Mouse (Mus musculus) G1E (cell line): ENCODE data around the gene Srrm2. TPM values are rescaled to one million over a fixed set of nuclear protein-coding genes. Genes with fewer than 3 reads are reported as not detected.
A peak's percentile ranks its signal among the peaks of the same experiment; 100 is the strongest.

Source experiments
- ATAC-seq: 2 replicates; pipeline ENCODE4 v1.8.0; 2016; ENCODE audit warnings: mild to moderate bottlenecking; ENCODE audit not compliant: insufficient number of reproducible peaks, poor library complexity, low FRiP score, severe bottlenecking; ENCODE audit errors: extremely low read depth
- DNase-seq: peaks from one replicate; pipeline ENCODE4 v3.0.0; 2012; ENCODE audit warnings: low spot score
- H3K27me3 ChIP-seq: 2 replicates; pipeline ENCODE4 v1.6.1; 2012; ENCODE audit warnings: mild to moderate bottlenecking, low read length, inconsistent platforms; ENCODE audit not compliant: insufficient read depth
- H3K36me3 ChIP-seq: replicated peaks from 2 replicates; pipeline ENCODE3; 2012; ENCODE audit warnings: mild to moderate bottlenecking, inconsistent platforms
- H3K4me1 ChIP-seq: 2 replicates; pipeline ENCODE4 v1.6.1; 2012; ENCODE audit warnings: low read depth, low read length, inconsistent platforms, mixed read lengths; ENCODE audit not compliant: insufficient read depth
- H3K4me3 ChIP-seq: 2 replicates; pipeline ENCODE4 v1.5.1; 2012; ENCODE audit warnings: low read depth, mild to moderate bottlenecking, inconsistent platforms, low read length, moderate library complexity, mixed read lengths
- H3K9me3 ChIP-seq: replicated peaks from 2 replicates; pipeline ENCODE4 v1.6.1; 2012; ENCODE audit warnings: inconsistent platforms
- CTCF ChIP-seq: IDR thresholded peaks from 2 replicates; pipeline ENCODE4 v1.5.1; 2012; ENCODE audit warnings: low read depth, low read length, inconsistent platforms, mixed read lengths
- GATA1 ChIP-seq: IDR thresholded peaks from 2 replicates; pipeline ENCODE4 v1.6.1; 2012; ENCODE audit warnings: borderline replicate concordance, low read length, inconsistent platforms, mixed read lengths
- GATA2 ChIP-seq: IDR thresholded peaks from 2 replicates; pipeline ENCODE4 v1.6.1; 2012; ENCODE audit warnings: low read depth, low read length, inconsistent platforms, borderline replicate concordance
- POLR2AphosphoS5 ChIP-seq: IDR thresholded peaks from 2 replicates; pipeline ENCODE4 v1.6.1; 2012; ENCODE audit warnings: low read depth, low read length, inconsistent platforms; ENCODE audit not compliant: insufficient replicate concordance
- TAL1 ChIP-seq: conservative IDR thresholded peaks from 2 replicates; pipeline ENCODE4 v1.6.1; 2012; ENCODE audit warnings: low read depth, low read length, inconsistent platforms, mixed read lengths
- polyA plus RNA-seq: library from polyadenylated mRNA; stranded (reverse); fragments of >175 nt; gene quantifications from 2 replicates; pipeline ENCODE4 v1.2.3, GENCODE M21; 2012
- total RNA-seq, 2 experiments: library from RNA; stranded (forward) in 1 of 2; stranded (reverse) in 1 of 2; fragments of 200-1000 nt in 1 of 2; fragments of >200 nt in 1 of 2; fragmentation: Nextera tagmentation in 1 of 2; gene quantifications; 2 replicates each; pipeline ENCODE4 v1.2.3; 2014 to 2017

Srrm2 gene
- total and polyA plus RNA-seq, 3 experiments, result 86.7 to 1,150 (median 329) TPM

DNA sequence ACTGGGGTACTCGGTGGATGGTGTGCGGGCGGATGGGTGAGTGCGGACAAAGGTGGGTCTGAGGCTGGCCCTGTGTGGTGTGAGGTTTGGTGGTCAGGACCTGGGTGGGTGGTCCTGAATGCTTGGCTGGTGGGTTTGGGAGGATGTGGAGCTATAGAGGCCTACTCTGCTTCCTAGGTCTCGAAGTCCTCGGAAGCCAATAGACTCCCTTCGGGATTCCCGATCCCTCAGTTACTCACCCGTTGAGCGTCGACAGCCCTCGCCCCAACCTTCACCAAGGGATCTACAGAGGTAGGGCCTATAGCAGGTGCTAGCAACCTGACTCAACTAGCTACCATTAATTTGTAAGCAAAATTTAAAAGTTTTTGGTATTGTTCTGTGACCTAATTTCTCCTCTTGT is 33.3 kb downstream of the Srrm2 start:
- peaks cover 24% of the 10 kb centered on the region for H3K9me3 ChIP-seq
- no peak overlapping the region for H3K4me3 ChIP-seq
- H3K36me3 ChIP-seq, result peaks cover 90% of the 10 kb centered on the region
- H3K27me3 ChIP-seq, result peaks cover 3% of the 10 kb centered on the region; the same call in 1 of the 2 replicates
- TF ChIP-seq POLR2AphosphoS5 (no peak), GATA1 (no peak)
- no peak for DNase-seq
- no peak for ATAC-seq
- peaks cover 70% of the 10 kb centered on the region for H3K4me1 ChIP-seq

- DNase-seq (no peak), ATAC-seq (no peak)
- H3K9me3 ChIP-seq, result peaks cover 4% of the 10 kb centered on the region
- peaks cover 70% of the 10 kb centered on the region for H3K36me3 ChIP-seq
- TF ChIP-seq TAL1 (no peak), GATA2 (no peak), CTCF (no peak), POLR2AphosphoS5 (no peak), GATA1 (no peak)
- H3K4me1 ChIP-seq, result peaks cover 66% of the 10 kb centered on the region
- H3K4me3 ChIP-seq, result no peak overlapping the region
- no peaks in the 10 kb centered on the region for H3K27me3 ChIP-seq
These were observed 35.3 kb downstream of the Srrm2 start for GRCm38 (mm10) chr17:23825591-23825990.

- Histone ChIP-seq H3K36me3 (peaks cover 41% of the 10 kb centered on the region), H3K27me3 (peaks cover 5% of the 10 kb centered on the region; the same call in 1 of the 2 replicates), H3K9me3 (no peaks in the 10 kb centered on the region), H3K4me3 (peak overlapping the region; percentile 88), H3K4me1 (peaks cover 46% of the 10 kb centered on the region)
- ATAC-seq (no peak), DNase-seq (no peak)
- TF ChIP-seq TAL1 (no peak), CTCF (no peak), GATA2 (no peak), POLR2AphosphoS5 (no peak), GATA1 (no peak)
These were observed 38.1 kb downstream of the Srrm2 start for GRCm38 (mm10) chr17:23828271-23829001.

DNA sequence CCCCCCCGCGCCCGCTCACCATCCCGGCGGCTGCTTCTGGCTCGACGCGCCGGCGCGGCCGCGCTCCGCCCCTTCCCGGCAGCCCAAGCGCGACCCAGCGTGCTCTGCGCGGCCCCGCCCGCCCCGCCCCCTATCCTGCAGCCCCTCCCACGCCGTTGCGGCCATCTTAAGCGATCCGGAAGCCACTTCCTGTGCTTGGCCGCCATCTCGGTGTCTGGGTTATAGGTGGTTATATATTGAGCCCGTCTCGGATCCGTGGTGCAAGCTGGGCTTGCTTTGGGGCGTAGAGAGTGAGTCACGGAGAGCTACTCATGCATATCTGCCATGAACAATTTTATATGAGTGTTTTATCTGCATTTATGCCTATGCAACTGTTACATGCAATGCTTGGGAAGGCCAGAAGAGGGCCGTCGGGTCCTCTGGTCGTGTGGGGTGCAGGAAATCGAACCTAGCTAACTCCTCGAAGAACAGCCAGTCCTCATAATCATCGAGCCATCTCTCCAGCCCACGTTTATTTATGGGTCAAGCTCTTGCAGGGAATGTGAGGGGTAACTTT is 38.8 kb downstream of the Srrm2 start, which contains the start of gene Elob:
Gene Elob, minus strand, starts transcription at position 73 of the 556 bp plus-strand sequence.
- Histone ChIP-seq H3K36me3 (peaks cover 34% of the 10 kb centered on the region), H3K27me3 (peaks cover 12% of the 10 kb centered on the region), H3K4me3 (peak within 1 kb of the TSS; percentile 88), H3K9me3 (no peaks in the 10 kb centered on the region), H3K4me1 (peaks cover 42% of the 10 kb centered on the region)
- TF ChIP-seq POLR2AphosphoS5 (no peak), GATA1 (no peak), GATA2 (no peak), CTCF (no peak), TAL1 (no peak)
- DNase-seq (peak; percentile 88), ATAC-seq (peak; percentile 81)

DNA sequence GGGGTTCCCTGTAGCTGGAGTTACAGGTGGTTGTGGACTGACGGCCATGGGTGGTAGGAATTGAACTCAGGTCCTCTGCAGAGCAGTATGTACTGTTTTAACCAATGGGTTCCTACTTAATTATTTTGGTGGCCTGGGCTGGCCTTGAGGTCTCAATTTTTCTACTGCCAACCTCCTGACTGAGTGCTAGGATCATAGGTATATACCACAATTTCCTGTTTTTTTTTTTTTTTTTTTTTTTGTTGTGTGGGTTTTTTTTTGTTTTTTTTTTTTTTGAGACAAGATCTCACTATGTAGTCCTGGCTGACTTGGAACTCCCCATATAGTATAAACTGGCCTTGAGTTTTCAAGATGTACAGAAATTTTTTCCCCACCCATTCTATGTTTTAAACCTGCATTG is 40.9 kb downstream of the Srrm2 start:
- Histone ChIP-seq H3K4me3 (no peak overlapping the region), H3K9me3 (no peaks in the 10 kb centered on the region), H3K4me1 (peaks cover 31% of the 10 kb centered on the region), H3K27me3 (peaks cover 32% of the 10 kb centered on the region), H3K36me3 (peaks cover 14% of the 10 kb centered on the region)
- TF ChIP-seq GATA2, result no peak
- TF ChIP-seq GATA1, result no peak
- TF ChIP-seq CTCF, result no peak
- TF ChIP-seq TAL1, result no peak
- no peak for TF ChIP-seq POLR2AphosphoS5
- no peak for DNase-seq
- ATAC-seq, result no peak

GRCm38 (mm10) chr17:23836006-23836575 is 45.8 kb downstream of the Srrm2 start, which contains the start of gene Prss33:
Prss33 (minus strand) TSS chr17:23836056.
- TF ChIP-seq GATA2 (no peak), POLR2AphosphoS5 (no peak), CTCF (no peak), GATA1 (no peak), TAL1 (no peak)
- no peaks in the 10 kb centered on the region for H3K36me3 ChIP-seq
- H3K4me1 ChIP-seq, result peaks cover 8% of the 10 kb centered on the region
- DNase-seq, result no peak
- H3K4me3 ChIP-seq, result no peak within 1 kb of the TSS
- no peak for ATAC-seq
- H3K27me3 ChIP-seq, result peaks cover 51% of the 10 kb centered on the region
- H3K9me3 ChIP-seq, result no peaks in the 10 kb centered on the region
